Mouse (Mus musculus) embryonic facial prominence, embryonic 12.5 days (tissue): ENCODE measurements around the gene Gm49366. TPM values are rescaled to one million over a fixed set of nuclear protein-coding genes. Genes with fewer than 3 reads are reported as not detected.
A peak's percentile ranks its signal among the peaks of the same experiment; 100 is the strongest.
"Not testable (repeated sequence)": the region's sequence is repeated elsewhere in the genome, so short reads cannot be mapped to it uniquely, and the experiment has no call there.

ENCODE experiments used
- ATAC-seq: fragments of 200-750 bp; cut with Nextera tagmentation; 2 replicates; pipeline ENCODE4 v1.8.0; 2017; ENCODE audit not compliant: insufficient number of reproducible peaks, insufficient read depth, low FRiP score, low TSS enrichment
- H3K27ac ChIP-seq: fragments of 300-500 bp; sonication (generic); 2 replicates; pipeline ENCODE4 v1.5.1; 2016; ENCODE audit warnings: mild to moderate bottlenecking
- H3K27me3 ChIP-seq: fragments of 300-500 bp; sonication (generic); 2 replicates; pipeline ENCODE4 v1.6.1; 2016; ENCODE audit warnings: mild to moderate bottlenecking, moderate library complexity
- H3K36me3 ChIP-seq: fragments of 300-500 bp; sonication (generic); 2 replicates; pipeline ENCODE4 v1.6.1; 2016; ENCODE audit warnings: mild to moderate bottlenecking
- H3K4me1 ChIP-seq: fragments of 300-500 bp; sonication (generic); 2 replicates; pipeline ENCODE4 v1.6.1; 2016
- H3K4me2 ChIP-seq: fragments of 300-500 bp; sonication (generic); replicated peaks from 2 replicates; pipeline ENCODE4 v1.6.1; 2016; ENCODE audit warnings: mild to moderate bottlenecking, moderate library complexity
- H3K4me3 ChIP-seq: fragments of 300-500 bp; sonication (generic); 2 replicates; pipeline ENCODE4 v1.5.1; 2016; ENCODE audit warnings: mild to moderate bottlenecking
- H3K9ac ChIP-seq: fragments of 300-500 bp; sonication (generic); 2 replicates; pipeline ENCODE4 v1.6.1; 2016; ENCODE audit warnings: mild to moderate bottlenecking, moderate library complexity
- H3K9me3 ChIP-seq: fragments of 300-500 bp; sonication (generic); 2 replicates; pipeline ENCODE4 v1.6.1; 2016; ENCODE audit warnings: mild to moderate bottlenecking, moderate library complexity
- WGBS: fragments of 180-500 bp; shearing (Covaris S2); methylation state at CpG from one replicate; pipeline ENCODE4 v1.1.7; 2016; 5-methylcytosine and 5-hydroxymethylcytosine counted together
- polyA plus RNA-seq: library from polyadenylated mRNA; unstranded; fragments of >200 nt; fragmentation: Nextera tagmentation; extraction: Ambion mirVana; gene quantifications from 2 replicates; pipeline ENCODE4 v1.2.1, GENCODE M21; 2016

Gene Gm49366
- polyA plus RNA-seq, 1 experiment from 2014 or later = not detected

- Histone ChIP-seq H3K36me3 (no peaks in the 10 kb centered on the region), H3K27me3 (peaks cover 5% of the 10 kb centered on the region), H3K4me1 (no peaks in the 10 kb centered on the region), H3K4me3 (no peak overlapping the region), H3K9me3 (no peaks in the 10 kb centered on the region), H3K9ac (no peak overlapping the region), H3K27ac (no peak overlapping the region), H3K4me2 (no peak overlapping the region)
- no peak for ATAC-seq
- 71% methylated on average over 5 of the region's 5 CpGs for WGBS
Measured at GRCm38 (mm10) chr12:84063228-84063627, 24.5 kb downstream of the Gm49366 start.

DNA sequence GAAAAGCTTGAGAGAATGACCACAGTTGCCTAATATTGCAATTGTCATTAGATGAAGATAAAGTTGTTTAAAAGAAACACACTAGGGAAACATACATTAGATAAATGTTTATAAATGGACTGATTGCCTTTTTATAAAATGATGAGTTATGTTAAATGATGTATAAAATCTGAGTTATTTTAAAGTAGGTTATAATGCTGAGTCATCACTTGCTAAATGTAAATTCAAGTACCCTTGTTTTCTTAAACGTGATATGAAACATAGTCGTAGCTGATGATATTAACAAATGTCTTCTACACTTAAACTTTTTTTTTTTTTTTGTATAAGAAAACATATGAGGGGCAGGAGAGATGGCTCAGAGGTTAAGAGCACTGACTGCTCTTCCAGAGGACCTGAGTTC is 25.1 kb downstream of the Gm49366 start:
- Histone ChIP-seq H3K9ac (no peak overlapping the region), H3K9me3 (no peaks in the 10 kb centered on the region), H3K4me2 (no peak overlapping the region), H3K4me1 (no peaks in the 10 kb centered on the region), H3K27ac (no peak overlapping the region), H3K36me3 (no peaks in the 10 kb centered on the region), H3K4me3 (no peak overlapping the region), H3K27me3 (peaks cover 11% of the 10 kb centered on the region)
- no peak for ATAC-seq
- 92% methylated on average over 2 of the region's 2 CpGs for WGBS

- Histone ChIP-seq H3K4me1 (no peaks in the 10 kb centered on the region), H3K36me3 (no peaks in the 10 kb centered on the region), H3K27ac (no peak overlapping the region), H3K27me3 (peaks cover 17% of the 10 kb centered on the region), H3K9ac (no peak overlapping the region), H3K4me3 (no peak overlapping the region), H3K9me3 (no peaks in the 10 kb centered on the region), H3K4me2 (no peak overlapping the region)
- no peak for ATAC-seq
- WGBS = 75% methylated on average over 8 of the region's 8 CpGs
Measured at GRCm38 (mm10) chr12:84064621-84065020, 25.9 kb downstream of the Gm49366 start.

DNA sequence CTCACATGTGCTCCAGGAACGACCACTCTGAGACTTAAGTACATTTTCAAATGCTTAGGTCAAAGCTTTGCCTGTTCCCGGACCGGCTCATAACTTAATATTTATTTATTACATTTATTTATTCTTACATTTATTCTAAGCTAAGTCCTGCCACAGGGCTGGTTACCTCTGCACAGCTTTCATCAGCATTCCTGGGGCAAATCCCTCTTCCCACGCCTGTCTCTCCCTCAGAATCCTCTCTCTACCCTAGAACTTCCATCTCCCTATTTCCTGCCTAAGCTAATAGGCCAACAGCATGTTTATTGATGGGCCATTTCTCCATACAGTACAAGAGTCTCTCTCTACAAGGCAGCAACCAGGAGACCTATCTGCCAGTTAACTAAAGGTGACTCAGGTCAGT is 29.0 kb downstream of the Gm49366 start:
- no peaks in the 10 kb centered on the region for H3K36me3 ChIP-seq
- WGBS = 79% methylated on average over 4 of the region's 4 CpGs
- peaks cover 28% of the 10 kb centered on the region for H3K27me3 ChIP-seq
- H3K9me3 ChIP-seq = no peaks in the 10 kb centered on the region
- ATAC-seq = no peak
- no peak overlapping the region for H3K4me2 ChIP-seq
- no peaks in the 10 kb centered on the region for H3K4me1 ChIP-seq
- H3K27ac ChIP-seq = no peak overlapping the region
- no peak overlapping the region for H3K9ac ChIP-seq
- no peak overlapping the region for H3K4me3 ChIP-seq

DNA sequence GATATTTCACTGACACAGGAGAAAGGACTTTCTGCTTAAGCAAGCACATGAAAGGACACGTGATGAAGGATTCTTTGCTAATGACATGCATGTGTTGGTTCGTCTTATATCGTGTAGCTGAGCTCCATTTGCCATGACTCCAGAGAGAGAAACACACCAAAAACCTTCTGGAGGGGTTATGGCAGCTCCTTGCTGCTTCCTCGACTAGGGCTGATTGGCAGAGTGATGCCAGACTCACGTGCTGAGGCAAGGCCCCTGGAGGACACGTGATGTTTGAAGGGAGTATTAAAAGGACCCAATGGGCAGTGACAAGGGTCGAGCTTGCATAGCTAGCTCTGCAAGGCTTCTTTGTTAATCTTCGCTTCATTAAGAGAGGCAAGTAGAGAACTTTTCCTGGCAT is 29.6 kb downstream of the Gm49366 start:
- Histone ChIP-seq H3K4me1 (no peaks in the 10 kb centered on the region), H3K27me3 (peaks cover 28% of the 10 kb centered on the region), H3K4me3 (no peak overlapping the region), H3K36me3 (no peaks in the 10 kb centered on the region), H3K4me2 (no peak overlapping the region), H3K9ac (no peak overlapping the region), H3K9me3 (no peaks in the 10 kb centered on the region), H3K27ac (no peak overlapping the region)
- ATAC-seq = no peak
- WGBS = 56% methylated on average over 8 of the region's 8 CpGs

DNA sequence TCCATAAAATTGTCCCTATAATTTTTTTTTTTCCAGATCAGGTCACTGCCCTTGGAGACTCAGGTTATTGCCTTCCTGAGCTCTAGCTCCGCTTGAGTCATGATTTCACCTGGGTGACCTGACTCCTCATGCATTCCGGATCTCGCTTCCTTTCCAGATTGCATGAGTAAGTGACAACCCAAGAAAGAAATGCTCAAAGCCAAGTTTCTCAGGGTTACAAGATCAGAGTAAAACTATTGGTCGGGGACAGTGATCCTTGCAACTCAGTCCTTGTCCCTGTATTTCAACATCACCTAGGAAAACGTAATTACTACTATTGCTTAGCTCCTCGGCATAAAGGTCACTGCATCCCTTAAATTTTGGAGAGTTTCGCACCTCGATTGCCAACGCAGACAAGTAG is 30.3 kb downstream of the Gm49366 start, which contains the start of gene Acot5:
Gene Acot5 (plus strand): TSS at position 340 of the 400 bp plus-strand sequence.
- H3K4me3 ChIP-seq = peak within 1 kb of the TSS; percentile 40
- H3K4me1 ChIP-seq = no peaks in the 10 kb centered on the region
- H3K27ac ChIP-seq = no peak within 1 kb of the TSS
- no peak for ATAC-seq
- H3K9ac ChIP-seq = peak within 1 kb of the TSS; percentile 15; the same call in 1 of the 2 replicates
- WGBS = 54% methylated on average over 9 of the region's 9 CpGs
- peak within 1 kb of the TSS; percentile 69 for H3K4me2 ChIP-seq
- H3K36me3 ChIP-seq = no peaks in the 10 kb centered on the region
- no peaks in the 10 kb centered on the region for H3K9me3 ChIP-seq
- peaks cover 28% of the 10 kb centered on the region for H3K27me3 ChIP-seq

GRCm38 (mm10) chr12:84069582-84069981 is 30.8 kb downstream of the Gm49366 start:
- H3K27ac ChIP-seq, ATAC-seq, H3K36me3 ChIP-seq, H3K4me1 ChIP-seq, H3K9me3 ChIP-seq: not testable (repeated sequence)
- peak overlapping the region; percentile 15; the same call in 1 of the 2 replicates for H3K9ac ChIP-seq
- peak overlapping the region; percentile 69 for H3K4me2 ChIP-seq
- peaks cover 28% of the 10 kb centered on the region for H3K27me3 ChIP-seq
- WGBS = 2% methylated on average over 49 of the region's 52 CpGs
- H3K4me3 ChIP-seq = peak overlapping the region; percentile 40

DNA sequence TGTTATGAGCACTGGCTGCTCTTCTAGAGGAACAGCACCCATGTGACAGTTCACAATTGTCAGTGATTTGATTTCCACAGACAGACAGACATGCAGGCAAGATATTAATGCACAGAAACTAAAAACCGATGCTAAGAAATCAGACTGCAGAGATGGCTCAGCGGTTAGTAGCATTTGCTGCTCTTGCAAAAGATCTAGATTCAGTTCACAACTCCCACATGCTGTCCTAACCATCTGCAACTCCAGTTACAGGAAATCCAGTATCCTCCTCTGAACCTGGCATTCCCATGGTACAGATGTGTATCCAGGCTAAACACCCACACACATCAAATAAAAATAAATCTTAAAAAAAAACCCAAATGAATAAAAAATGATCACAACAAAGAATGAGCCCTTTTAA is 33.0 kb downstream of the Gm49366 start:
- H3K4me3 ChIP-seq = no peak overlapping the region
- H3K4me1 ChIP-seq = no peaks in the 10 kb centered on the region
- H3K36me3 ChIP-seq = no peaks in the 10 kb centered on the region
- no peak for ATAC-seq
- H3K4me2 ChIP-seq = no peak overlapping the region
- no peak overlapping the region for H3K9ac ChIP-seq
- H3K27ac ChIP-seq = no peak overlapping the region
- no peaks in the 10 kb centered on the region for H3K9me3 ChIP-seq
- WGBS = 87% methylated on average over 2 of the region's 2 CpGs
- H3K27me3 ChIP-seq = peaks cover 28% of the 10 kb centered on the region

- Histone ChIP-seq H3K36me3 (no peaks in the 10 kb centered on the region), H3K9ac (no peak overlapping the region), H3K4me3 (no peak overlapping the region), H3K4me2 (no peak overlapping the region), H3K27me3 (no peaks in the 10 kb centered on the region), H3K27ac (no peak overlapping the region), H3K9me3 (no peaks in the 10 kb centered on the region), H3K4me1 (no peaks in the 10 kb centered on the region)
- no peak for ATAC-seq
- WGBS = 83% methylated on average over 4 of the region's 4 CpGs
Measured at GRCm38 (mm10) chr12:84077371-84077990, 38.7 kb downstream of the Gm49366 start.

DNA sequence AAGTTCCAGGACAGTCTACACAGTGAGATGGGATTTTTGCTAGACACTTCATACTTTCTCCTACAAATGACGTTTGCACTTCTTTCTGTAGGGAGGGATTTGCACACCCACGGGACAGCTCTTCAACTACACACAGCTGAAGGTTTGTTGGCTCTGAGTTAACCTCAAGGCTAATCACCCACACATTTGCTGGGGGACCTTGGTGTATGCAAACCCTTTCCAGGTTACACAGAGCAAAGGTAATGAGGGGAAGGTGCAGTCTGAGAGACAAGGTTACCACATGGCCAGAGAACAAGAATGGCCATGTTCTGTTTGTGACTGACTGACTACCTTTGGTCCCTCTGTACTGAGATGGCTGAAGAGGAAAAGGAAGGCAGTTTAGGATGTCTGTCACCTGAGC is 45.1 kb downstream of the Gm49366 start:
- no peaks in the 10 kb centered on the region for H3K36me3 ChIP-seq
- no peak overlapping the region for H3K9ac ChIP-seq
- 81% methylated on average over 2 of the region's 2 CpGs for WGBS
- no peak overlapping the region for H3K4me2 ChIP-seq
- ATAC-seq = no peak
- H3K27me3 ChIP-seq = no peaks in the 10 kb centered on the region
- H3K4me3 ChIP-seq = no peak overlapping the region
- no peaks in the 10 kb centered on the region for H3K4me1 ChIP-seq
- no peaks in the 10 kb centered on the region for H3K9me3 ChIP-seq
- H3K27ac ChIP-seq = no peak overlapping the region

DNA sequence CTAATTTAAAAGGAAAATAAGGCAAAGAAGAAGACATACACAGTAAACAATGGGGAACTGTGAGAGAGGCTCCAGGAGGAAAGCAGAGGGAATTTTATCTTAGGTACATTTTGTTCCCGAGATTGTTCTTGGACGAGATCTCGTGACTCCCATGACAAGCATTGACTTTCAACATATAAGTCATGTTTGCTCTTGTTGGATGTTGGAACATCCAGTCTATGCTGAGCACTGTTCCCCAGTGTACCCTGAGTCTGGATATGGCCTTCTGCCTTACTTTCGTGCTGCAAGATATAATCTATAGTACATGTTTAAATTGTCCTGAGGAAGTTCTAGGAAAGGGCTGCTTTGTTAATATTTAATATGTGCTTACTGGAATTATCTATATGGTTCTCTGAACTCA is 45.8 kb downstream of the Gm49366 start:
- 85% methylated on average over 4 of the region's 4 CpGs for WGBS
- ATAC-seq = no peak
- Histone ChIP-seq H3K27me3 (no peaks in the 10 kb centered on the region), H3K27ac (no peak overlapping the region), H3K4me3 (no peak overlapping the region), H3K36me3 (no peaks in the 10 kb centered on the region), H3K4me1 (no peaks in the 10 kb centered on the region), H3K9ac (no peak overlapping the region), H3K9me3 (no peaks in the 10 kb centered on the region), H3K4me2 (no peak overlapping the region)

- H3K4me3 ChIP-seq, H3K9ac ChIP-seq, H3K4me1 ChIP-seq, H3K4me2 ChIP-seq, ATAC-seq, H3K36me3 ChIP-seq, H3K27me3 ChIP-seq, H3K27ac ChIP-seq: not testable (repeated sequence)
- WGBS = 91% methylated on average over 5 of the region's 5 CpGs
- peaks cover 15% of the 10 kb centered on the region; the same call in 1 of the 2 replicates for H3K9me3 ChIP-seq
Measured at GRCm38 (mm10) chr12:84094666-84095065, 55.9 kb downstream of the Gm49366 start.
